ENCODE assay signal across 8 mouse cellular contexts in genomic region chr7:98887811-98888261, GRCm38 (mm10). TPM values are rescaled to one million over a fixed set of nuclear protein-coding genes. Genes with fewer than 3 reads are reported as not detected.
A peak's percentile ranks its signal among the peaks of the same experiment; 100 is the strongest.
DNase-seq lines count a peak whose midpoint lies in the region; ATAC-seq and TF ChIP-seq lines count a peak whose summit lies in the region.

No protein-coding gene starts in this region.

- peak; percentile 49; the same call in 1 of the 2 replicates for TF ChIP-seq CTCF in cerebellum, adult 2 months (IDR thresholded peaks at IDR 0.05; ENCODE audit: borderline replicate concordance, insufficient read depth, low read depth, low read length)

- H3K9me3 ChIP-seq in forebrain, embryonic 12.5 days, result no peaks in the 10 kb centered on the region
- no peaks in the 10 kb centered on the region for H3K9me3 ChIP-seq in forebrain, embryonic 11.5 days (ENCODE audit: control insufficient read depth, low read length)

- no peak for TF ChIP-seq POLR2A in cerebellum, adult 2 months (IDR thresholded peaks at IDR 0.05; ENCODE audit: borderline replicate concordance, insufficient read depth, low read length)

- no peak overlapping the region for H3K9ac ChIP-seq in forebrain, embryonic 12.5 days
- no peak overlapping the region for H3K9ac ChIP-seq in forebrain, embryonic 11.5 days (ENCODE audit: low read length)

- WGBS in forebrain, embryonic 12.5 days, result 39% methylated on average over 22 of the region's 22 CpGs
- WGBS in forebrain, embryonic 11.5 days, result 38% methylated on average over 22 of the region's 22 CpGs
- WGBS in cerebellum, adult 2 months, result 12% methylated on average over 22 of the region's 22 CpGs

- peak; percentile 30; the same call in 1 of the 2 replicates for ATAC-seq in forebrain, embryonic 12.5 days (ENCODE audit: low FRiP score)
- no peak; the same call in 1 of the 2 replicates for ATAC-seq in forebrain, embryonic 11.5 days (replicated peaks; ENCODE audit: low FRiP score)
- no peak for ATAC-seq in CD4-positive, CD25-positive, alpha-beta regulatory T cell, adult 4 months

- no peak overlapping the region for H3K4me3 ChIP-seq in forebrain, embryonic 12.5 days (replicated peaks)
- H3K4me3 ChIP-seq in forebrain, embryonic 11.5 days (ENCODE audit: low read depth, low read length), result no peak overlapping the region
- peak overlapping the region; percentile 7 for H3K4me3 ChIP-seq in cerebellum, adult 2 months (replicated peaks; ENCODE audit: insufficient read depth, low read depth, low read length)

- no peak overlapping the region for H3K4me2 ChIP-seq in forebrain, embryonic 12.5 days
- H3K4me2 ChIP-seq in forebrain, embryonic 11.5 days (ENCODE audit: low read depth, low read length, severe bottlenecking), result no peak overlapping the region

- H3K27ac ChIP-seq in forebrain, embryonic 12.5 days, result no peak overlapping the region
- H3K27ac ChIP-seq in forebrain, embryonic 11.5 days (ENCODE audit: low read depth, low read length), result no peak overlapping the region
- 0 out of 2 replicates have a peak overlapping the region, but pooled peaks have one; percentile 18 for H3K27ac ChIP-seq in cerebellum, adult 2 months (ENCODE audit: insufficient read depth, low read length)

- H3K4me1 ChIP-seq in forebrain, embryonic 12.5 days, result peaks cover 22% of the 10 kb centered on the region; the same call in 1 of the 2 replicates
- no peaks in the 10 kb centered on the region; the same call in 1 of the 2 replicates for H3K4me1 ChIP-seq in forebrain, embryonic 11.5 days (replicated peaks; ENCODE audit: control insufficient read depth, insufficient read depth, low read length)
- peaks cover 11% of the 10 kb centered on the region for H3K4me1 ChIP-seq in cerebellum, adult 2 months (ENCODE audit: control insufficient read depth, insufficient read depth, low read length)

- no peak for DNase-seq in forebrain, embryonic 11.5 days (ENCODE audit: low spot score)
- peak; percentile 77 to 84 for DNase-seq in cerebellum, adult 2 months
- peak; percentile 82 for DNase-seq in kidney, adult 11 months
- peak; percentile 55 for DNase-seq in neural tube, embryonic 10.5 days (ENCODE audit: extremely low spot score, low spot score)
- no peak for DNase-seq in heart, adult 18-20 months
- no peak for DNase-seq in adrenal gland, adult (ENCODE audit: inconsistent age in 2 of 2, low spot score in 1 of 2)

- no peaks in the 10 kb centered on the region for H3K36me3 ChIP-seq in forebrain, embryonic 12.5 days (replicated peaks)
- no peaks in the 10 kb centered on the region for H3K36me3 ChIP-seq in forebrain, embryonic 11.5 days (ENCODE audit: control insufficient read depth, insufficient read depth, low read length)

- H3K27me3 ChIP-seq in forebrain, embryonic 12.5 days, result no peaks in the 10 kb centered on the region
- no peaks in the 10 kb centered on the region for H3K27me3 ChIP-seq in forebrain, embryonic 11.5 days (ENCODE audit: control insufficient read depth, insufficient read depth, low read length)
- H3K27me3 ChIP-seq in cerebellum, adult 2 months (ENCODE audit: control insufficient read depth, insufficient read depth, low read length), result no peaks in the 10 kb centered on the region

RNA-seq across cellular contexts. Expression of gene Wnt11, which starts 52.9 kb away (rescaled TPM):
- 1.7 and 2.6 TPM in 2 replicates for polyA plus RNA-seq in forebrain, embryonic 12.5 days (2016; fragmentation: Nextera tagmentation; extraction: Ambion mirVana)
- polyA plus RNA-seq in forebrain, embryonic 11.5 days (2014; fragmentation: Nextera tagmentation; extraction: Ambion mirVana), result 0.76 and 1.0 TPM in 2 replicates
- 1.5 and 1.9 TPM in 2 replicates for polyA plus RNA-seq in cerebellum, adult 2 months (2012; rRNA removed)
- polyA plus RNA-seq in CD4-positive, CD25-positive, alpha-beta regulatory T cell, adult 4 months (2017; shearing (Covaris generic)), result not detected
- total RNA-seq in heart, adult 18-20 months (2021), result 1 to 10 TPM; 5.2 to 5.8 TPM

Comparison
In these comparisons a context has a peak if more than half of its experiments do, and no peak if none do; other contexts are left out.
1. DNase-seq: peak in cerebellum, adult 2 months (2 of 2), kidney, adult 11 months (single experiment) and neural tube, embryonic 10.5 days (single experiment); none in forebrain, embryonic 11.5 days (single experiment), heart, adult 18-20 months (0 of 2) and adrenal gland, adult (0 of 2).